Mouse (Mus musculus) left cerebral cortex, adult 11 months (tissue): ENCODE results near the gene Mus81.
"Not testable (repeated sequence)": the region's sequence is repeated elsewhere in the genome, so short reads cannot be mapped to it uniquely, and the experiment has no call there.

Source experiments
- DNase-seq: peaks from one replicate; pipeline ENCODE4 v3.0.0; 2022; ENCODE audit warnings: low spot score

The Mus81 gene

GRCm38 (mm10) chr19:5492641-5493040 lies 4.4 kb upstream of the Mus81 start:
- DNase-seq = no peak

DNA sequence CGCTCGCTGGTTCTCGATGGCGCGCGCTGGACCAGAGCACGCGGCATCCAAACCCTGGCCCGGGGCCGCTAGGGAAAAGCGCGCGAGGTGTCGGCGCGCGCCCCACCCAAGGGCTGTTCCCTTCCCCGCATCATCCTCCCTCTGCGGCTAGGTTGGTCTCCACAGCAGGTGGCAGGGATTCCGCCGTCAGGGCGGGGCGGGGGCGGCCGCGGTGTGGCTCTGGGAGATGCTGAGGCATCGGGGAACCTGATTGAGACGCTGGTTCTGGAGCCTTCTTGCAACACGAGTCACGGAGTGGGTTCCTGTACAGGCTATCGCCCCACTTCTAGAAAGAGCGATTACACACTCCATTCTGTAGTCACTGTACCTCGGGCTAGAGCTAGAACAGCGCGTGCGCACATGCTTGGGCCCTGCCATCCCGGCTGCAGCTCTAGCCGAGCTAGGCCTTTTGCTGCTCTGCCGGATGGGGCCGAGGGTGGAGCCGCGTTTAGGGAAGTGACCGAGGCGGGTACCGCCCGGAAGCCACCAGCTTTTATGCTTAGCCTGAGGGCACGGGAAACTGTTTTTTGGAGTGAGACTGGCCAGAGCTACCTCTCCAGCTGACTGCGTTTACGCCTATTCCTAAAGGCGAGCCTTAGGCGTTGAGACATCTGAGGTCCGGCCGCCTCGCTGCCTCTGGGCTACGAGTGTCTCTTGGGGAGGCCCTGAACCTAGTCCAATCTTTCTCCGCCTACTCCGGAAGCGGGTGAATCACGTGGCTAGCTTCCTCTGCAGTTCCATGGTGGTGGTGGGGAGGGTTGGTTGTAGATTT lies 2.9 kb upstream of the Mus81 start:
- peak; percentile 72 for DNase-seq

DNA sequence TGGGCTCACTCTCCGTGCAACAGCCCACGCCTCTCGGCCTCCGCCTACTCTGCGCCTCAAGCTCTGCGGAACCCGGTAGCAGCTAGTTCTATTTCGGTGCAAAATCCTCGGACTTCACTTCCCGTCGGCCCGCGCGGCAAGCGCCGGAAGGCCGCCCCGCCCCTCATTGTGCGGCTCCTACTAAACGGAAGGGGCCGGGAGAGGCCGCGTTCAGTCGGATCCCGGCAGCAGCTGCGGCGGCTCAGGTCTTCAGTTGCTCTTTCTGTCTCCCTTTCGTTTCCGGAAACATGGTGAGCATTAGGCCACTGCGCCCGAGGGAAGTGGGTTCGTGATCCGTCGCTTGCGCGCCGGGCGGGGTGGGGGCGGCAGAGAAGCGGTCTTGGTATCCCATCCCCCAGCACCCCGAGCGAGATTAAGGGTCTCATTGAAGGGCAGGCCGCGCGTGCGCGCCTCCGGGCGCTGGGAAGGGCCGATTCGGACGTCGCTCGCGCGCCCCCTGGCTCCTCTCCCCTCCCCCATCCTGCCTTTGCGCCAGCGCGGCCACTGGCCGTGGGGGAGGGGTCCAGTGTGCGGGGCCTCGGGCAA lies 2.2 kb upstream of the Mus81 start, which contains the start of gene Cfl1:
Cfl1 (plus strand) TSS at position 143 of the 585 bp plus-strand sequence.
- DNase-seq = peak; percentile 92

- DNase-seq = not testable (repeated sequence)
Observed at GRCm38 (mm10) chr19:5489721-5490120, 1.5 kb upstream of the Mus81 start.

DNA sequence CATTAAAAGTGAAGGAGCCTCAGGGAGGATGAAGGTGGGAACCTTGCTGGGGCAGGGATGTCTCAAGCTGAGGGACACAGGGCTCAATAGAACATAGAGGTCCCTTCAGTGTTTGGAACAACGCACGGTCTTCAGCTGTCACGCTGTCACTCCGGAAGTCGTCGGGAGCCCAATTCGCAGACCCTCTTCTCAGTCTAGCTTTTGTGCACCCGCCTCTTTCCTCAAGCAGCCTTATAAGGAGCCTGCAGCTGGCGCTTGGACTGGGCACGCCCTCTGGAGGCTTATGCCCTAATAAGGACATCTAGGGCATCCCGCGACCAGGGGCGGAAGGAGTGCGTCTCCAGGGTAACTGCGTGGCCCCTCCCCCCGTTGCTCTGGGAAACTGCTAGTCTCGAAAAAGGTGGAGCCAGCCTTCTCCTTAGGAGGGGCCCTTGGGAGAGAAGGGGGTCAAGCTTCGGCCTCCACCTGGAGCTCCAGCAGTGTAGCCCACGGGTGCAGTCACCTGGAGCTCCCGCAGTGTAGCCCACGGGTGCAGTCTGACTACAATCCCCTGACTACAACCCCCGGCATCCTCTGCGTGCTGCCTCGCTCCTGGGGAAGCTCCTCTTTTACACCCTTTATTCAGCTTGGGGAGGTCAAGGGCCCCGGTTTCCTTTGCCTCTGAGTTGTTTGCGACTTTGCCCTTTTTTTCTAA lies 823 bp upstream of the Mus81 start:
- DNase-seq = peak; percentile 97

DNA sequence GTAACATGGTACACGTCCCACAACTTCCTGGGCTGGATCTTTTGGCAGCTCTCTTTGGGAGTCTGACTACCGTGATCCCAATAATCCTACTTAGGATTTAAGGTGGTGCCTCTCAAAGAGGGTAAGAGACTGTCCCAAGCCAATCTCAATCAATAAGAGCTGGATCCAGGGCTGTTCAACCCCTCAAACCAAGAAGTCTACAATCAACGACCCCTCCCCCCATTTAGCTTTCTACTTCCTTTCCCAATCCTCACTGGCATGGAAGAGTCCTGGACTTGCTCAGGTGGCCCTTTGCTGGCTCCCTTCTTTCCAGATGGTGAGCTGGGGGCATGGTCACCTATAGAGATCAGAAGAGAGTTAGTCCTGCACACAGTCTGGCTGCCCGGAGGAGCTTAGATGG lies 1.4 kb downstream of the Mus81 start:
- no peak for DNase-seq

DNA sequence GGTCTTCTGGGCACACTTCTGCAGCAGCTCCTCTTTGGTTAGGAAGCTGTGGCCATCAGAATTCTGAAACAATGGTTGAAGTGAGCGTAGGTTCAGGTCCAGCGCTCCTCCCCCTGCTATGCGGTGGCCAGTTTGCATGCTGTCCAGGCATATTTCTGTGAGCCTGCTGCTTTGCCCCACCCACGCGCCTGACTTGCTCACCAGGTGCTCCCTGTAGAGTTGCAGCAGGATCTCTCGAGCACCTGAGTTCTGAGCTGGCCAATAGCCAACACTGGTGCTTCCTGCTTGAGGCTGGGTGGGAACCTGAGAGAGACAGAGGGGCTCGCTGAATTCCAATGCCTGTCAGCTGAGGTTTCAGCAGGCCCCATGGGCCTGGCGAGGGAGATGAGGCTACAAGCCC lies 1.9 kb downstream of the Mus81 start:
- no peak for DNase-seq

DNA sequence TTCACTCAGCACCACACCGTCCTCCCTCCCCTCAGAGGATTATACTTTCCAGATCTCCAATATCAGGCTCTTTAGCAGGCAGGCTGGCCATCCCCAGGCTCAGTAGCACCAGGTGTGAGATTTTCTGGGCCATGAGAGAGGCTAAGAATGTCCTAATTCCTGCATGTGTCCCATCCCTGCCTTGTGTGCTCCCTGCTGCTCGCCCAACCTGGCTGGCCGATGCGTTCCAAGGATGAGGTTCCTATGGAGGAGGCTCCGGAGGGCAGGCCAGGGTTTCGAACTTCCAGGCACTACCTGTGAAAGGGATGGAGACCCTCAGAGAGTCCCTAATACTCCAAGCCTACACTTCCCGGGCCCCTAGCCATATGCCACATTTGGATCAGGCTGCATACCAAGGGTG lies 2.4 kb downstream of the Mus81 start:
- no peak for DNase-seq

DNA sequence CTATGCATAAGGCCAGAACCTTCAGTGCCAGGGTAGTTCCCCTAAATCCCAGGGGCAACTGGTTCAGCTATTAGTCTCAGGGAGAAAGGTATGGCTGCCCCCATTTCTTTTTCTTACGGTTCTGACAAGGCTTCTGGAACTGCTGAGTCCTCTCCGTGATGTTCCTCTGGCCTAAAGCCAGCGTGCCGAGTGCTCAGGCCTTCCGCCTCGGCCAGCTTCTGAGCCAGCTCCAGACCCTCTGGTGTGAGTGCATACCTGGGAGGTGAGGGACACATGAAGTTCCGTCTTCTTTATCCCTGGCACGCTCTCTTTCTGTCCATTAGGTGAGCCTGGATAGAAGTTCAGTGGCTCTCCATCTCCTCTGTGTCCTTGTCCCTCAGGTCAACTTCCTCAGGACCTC lies 2.8 kb downstream of the Mus81 start:
- DNase-seq = no peak

GRCm38 (mm10) chr19:5484496-5484895 lies 3.7 kb downstream of the Mus81 start:
- no peak for DNase-seq

GRCm38 (mm10) chr19:5483386-5484359 lies 4.5 kb downstream of the Mus81 start:
- DNase-seq = no peak

- no peak for DNase-seq
Observed at GRCm38 (mm10) chr19:5481398-5481797, 6.8 kb downstream of the Mus81 start.

DNA sequence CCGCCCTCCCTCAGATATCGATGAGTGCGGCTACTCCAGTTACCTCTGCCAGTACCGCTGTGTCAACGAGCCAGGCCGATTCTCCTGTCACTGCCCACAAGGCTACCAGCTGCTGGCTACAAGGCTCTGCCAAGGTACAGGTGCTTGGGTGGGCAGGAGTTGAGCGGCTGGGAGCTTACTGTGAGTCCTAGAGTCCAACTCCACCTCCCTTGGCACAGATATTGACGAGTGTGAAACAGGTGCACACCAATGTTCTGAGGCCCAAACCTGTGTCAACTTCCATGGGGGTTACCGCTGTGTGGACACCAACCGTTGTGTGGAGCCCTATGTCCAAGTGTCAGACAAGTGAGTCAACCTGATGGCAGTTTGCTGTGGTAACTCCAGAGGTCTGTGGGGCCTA lies 8.2 kb downstream of the Mus81 start:
- no peak for DNase-seq

DNA sequence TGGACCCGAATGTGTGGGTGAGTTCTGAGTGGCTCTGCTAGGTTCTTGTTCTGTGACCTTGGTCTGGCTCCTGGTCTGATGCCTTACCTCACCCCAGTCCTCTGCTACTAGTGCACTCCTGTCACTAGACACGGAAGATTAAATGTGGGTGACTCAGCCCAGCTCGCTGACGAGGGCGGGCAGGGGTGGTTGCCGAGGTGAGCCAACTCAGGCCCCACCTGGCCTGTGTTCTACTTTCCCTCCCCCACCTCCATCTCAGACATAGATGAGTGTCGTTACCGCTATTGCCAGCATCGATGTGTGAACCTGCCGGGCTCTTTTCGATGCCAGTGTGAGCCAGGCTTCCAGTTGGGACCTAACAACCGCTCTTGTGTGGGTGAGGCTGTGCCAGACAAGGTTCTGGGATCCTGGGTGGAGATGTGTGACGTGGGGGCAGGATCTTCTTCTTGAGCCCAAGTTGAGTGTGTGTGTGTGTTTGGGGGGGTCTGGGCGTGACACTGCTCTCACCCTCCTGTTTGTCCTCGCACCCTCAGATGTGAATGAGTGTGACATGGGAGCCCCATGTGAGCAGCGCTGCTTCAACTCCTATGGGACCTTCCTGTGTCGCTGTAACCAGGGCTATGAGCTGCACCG lies 10.4 kb downstream of the Mus81 start:
- no peak for DNase-seq

DNA sequence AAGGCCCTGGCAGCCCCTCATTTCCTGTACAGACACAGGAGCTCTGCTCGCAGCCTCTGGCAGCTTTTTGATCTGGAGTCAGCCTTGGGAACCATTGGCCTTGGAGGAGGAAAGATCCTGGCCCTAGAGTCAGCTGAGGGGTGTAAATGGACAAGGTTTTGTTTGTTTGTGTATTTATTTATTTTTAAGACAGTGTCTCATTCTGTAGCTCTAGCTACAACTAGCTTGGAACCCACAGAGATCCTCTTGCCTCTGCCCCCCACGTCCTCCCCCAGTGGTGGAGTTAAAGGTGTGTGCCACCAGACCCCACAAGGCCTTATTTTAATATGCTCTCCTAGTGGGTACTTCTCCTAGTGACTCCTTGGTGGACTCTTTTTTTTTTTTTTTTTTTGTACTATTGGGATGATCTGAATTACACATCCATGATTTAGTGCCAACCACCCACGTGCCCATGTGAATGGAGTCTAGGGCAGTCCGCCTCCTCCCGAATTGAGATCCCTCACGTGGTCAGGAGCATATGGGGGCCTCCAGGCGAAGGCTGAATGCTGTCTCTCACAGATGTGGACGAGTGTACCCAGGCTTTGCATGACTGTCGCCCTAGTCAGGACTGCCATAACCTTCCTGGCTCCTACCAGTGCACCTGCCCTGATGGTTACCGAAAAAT lies 11.1 kb downstream of the Mus81 start:
- DNase-seq = no peak

DNA sequence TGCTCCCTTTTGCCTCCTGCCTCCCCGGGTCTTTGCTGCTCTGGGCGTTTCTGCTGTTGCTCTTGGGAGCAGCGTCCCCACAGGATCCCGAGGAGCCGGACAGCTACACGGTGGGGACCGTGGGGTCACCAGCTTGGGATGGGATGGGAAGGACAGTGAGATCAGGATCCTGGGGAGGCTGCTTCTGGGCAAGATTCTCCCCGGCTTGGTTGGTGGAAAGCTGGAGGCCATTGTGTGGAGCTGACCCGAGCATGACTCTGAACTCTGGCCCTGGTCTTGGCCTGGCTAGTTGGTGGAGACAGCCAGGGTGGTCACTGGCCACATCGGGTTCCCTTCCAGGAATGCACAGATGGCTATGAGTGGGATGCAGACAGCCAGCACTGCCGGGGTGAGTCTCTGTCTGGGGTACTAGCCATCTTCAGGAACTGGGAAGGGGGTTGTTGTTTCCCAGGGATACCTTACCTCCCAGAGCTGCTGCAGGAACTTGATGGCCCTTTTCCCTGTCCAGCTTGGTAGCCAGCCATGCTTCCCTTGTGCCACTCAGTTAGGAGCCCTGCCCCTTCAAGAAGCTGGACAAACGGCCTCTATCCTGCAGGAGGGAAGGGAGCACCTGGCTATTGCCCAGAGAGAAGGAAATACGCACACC lies 13.0 kb downstream of the Mus81 start:
- DNase-seq = no peak

GRCm38 (mm10) chr19:5474281-5475068 lies 13.7 kb downstream of the Mus81 start:
- no peak for DNase-seq

GRCm38 (mm10) chr19:5473720-5474119 lies 14.5 kb downstream of the Mus81 start, which contains the start of gene Efemp2:
Gene Efemp2, plus strand, starts transcription at chr19:5473954.
- no peak for DNase-seq

GRCm38 (mm10) chr19:5472857-5473256 lies 15.3 kb downstream of the Mus81 start:
- no peak for DNase-seq
